Mouse (Mus musculus) embryonic stem cell, embryonic (primary cell): ENCODE measurements at regions not wholly inside any gene's neighbourhood (a gene's known extent, or its start where the extent isn't known, plus 50 kb on each side); places are given as distances from the start of the nearest gene placed in this dataset.

Experiments used
- CTCF ChIA-PET, 4 experiments: fragments of 300-600 bp in 2 of 4; fragments of 350-600 bp in 2 of 4; sonication (Branson Sonifier 250); formaldehyde crosslinking; loops; one replicate each; lab custom pipeline; 2022; ENCODE audit warnings: inconsistent platforms in 2 of 4; lab: Charles Lee
- POLR2A ChIA-PET, 4 experiments: fragments of 300-600 bp in 2 of 4; fragments of 350-600 bp in 2 of 4; sonication (Branson Sonifier 250); formaldehyde crosslinking; loops; one replicate each; lab custom pipeline; 2022; ENCODE audit warnings: antibody characterized with exemption in 4 of 4, inconsistent platforms in 1 of 4; lab: Charles Lee

- CTCF ChIA-PET: no interaction called here
These were observed 311.2 kb downstream of the Adgrl2 start for GRCm38 (mm10) chr3:148679121-148679520.

DNA sequence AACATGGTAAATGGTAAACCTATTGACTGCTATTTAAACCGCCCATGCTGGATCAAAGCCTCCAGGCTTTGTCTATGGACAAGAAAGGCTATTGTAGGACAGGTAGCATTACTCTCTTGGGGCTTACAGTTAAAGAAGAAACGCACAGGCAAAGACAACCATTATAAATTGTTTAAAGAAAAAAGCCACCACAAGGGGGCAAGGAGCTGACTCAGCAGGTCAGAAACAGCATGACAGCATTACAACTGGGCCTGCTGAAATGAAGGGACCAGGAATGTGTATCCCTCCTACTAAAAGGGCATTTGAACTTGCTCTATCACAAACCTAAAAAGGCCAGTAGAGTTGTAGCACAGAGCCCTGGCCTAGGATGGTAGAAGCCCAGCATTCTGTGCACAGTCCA, 314.3 kb downstream of the Adgrl2 start:
- ChIA-PET CTCF (no interaction called here), POLR2A (no interaction called here)

More at GRCm38 (mm10) chr3:148679121-148679520, 311.2 kb downstream of the Adgrl2 start:
- POLR2A ChIA-PET: interaction anchor here in 1 of 4 experiments (1.2 kb wide), 1 partner anchor 11 kb away, joined by 4 read pairs; no protein-coding TSS in a partner anchor

GRCm38 (mm10) chr3:148662888-148663477, 327.4 kb downstream of the Adgrl2 start:
- POLR2A ChIA-PET: no interaction called here
- CTCF ChIA-PET: no interaction called here

- CTCF ChIA-PET: no interaction called here
These were observed 331.3 kb downstream of the Adgrl2 start for GRCm38 (mm10) chr3:148659024-148659423.

DNA sequence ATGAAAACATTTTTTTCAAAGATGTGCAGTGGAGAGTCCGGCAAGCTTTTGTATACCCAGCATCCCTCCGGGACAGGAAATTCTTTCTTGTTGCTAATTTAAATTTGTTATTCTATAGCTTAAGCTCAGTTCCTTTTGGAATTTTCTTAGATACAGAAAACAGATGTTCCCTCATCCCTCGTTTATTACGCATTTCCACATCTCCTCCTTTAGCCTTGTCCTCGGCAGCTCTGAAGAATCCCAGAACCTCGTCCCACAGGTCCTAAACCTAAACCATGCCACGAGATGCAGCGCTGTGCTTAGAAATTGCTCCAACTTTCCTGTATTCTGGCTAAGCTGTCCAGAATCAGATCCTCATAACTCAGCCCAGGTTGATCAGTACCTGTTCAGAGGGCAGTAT, 332.0 kb downstream of the Adgrl2 start:
- ChIA-PET CTCF (no interaction called here), POLR2A (no interaction called here)

More at GRCm38 (mm10) chr3:148659024-148659423, 331.3 kb downstream of the Adgrl2 start:
- POLR2A ChIA-PET: no interaction called here

DNA sequence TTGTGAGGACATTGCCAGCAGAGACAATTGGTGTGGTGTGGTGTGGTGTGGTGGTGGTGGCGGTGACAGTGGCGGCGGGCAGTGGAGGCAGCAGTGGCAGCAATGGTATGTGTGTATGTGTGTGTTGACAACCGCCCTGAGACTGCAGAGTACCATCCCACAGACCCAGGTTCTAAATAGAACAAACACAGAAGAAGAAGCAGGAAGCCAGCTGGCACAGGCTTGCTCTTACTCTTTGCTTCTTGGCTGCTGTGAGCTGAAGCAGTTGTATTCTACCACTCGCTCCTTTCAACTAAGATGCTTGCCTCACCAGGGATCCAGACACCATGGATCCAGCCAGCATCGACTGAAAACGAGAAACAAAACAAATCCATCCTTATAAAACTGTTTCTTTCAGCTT, 334.2 kb downstream of the Adgrl2 start:
- CTCF ChIA-PET: no interaction called here
- POLR2A ChIA-PET: no interaction called here

DNA sequence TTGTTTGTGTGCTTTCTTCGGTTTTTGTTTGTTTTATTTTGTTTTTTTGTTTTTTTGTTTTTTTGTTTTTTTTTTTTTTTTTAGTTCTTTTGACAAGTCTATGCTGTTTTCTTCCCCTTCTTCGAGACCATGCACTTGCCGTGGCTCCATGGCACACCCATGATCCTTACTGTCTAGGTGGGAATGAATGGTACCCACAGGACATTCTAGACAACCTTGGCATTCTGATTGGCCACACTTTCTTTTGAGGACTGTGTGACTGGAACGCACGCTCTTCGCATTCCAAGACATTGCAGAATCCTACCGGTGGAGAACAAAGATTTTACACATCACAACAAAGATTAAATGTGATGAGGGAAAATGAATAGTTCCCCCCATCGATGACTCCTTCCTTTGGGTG, 340.1 kb downstream of the Adgrl2 start:
- CTCF ChIA-PET: no interaction called here
- POLR2A ChIA-PET: no interaction called here

DNA sequence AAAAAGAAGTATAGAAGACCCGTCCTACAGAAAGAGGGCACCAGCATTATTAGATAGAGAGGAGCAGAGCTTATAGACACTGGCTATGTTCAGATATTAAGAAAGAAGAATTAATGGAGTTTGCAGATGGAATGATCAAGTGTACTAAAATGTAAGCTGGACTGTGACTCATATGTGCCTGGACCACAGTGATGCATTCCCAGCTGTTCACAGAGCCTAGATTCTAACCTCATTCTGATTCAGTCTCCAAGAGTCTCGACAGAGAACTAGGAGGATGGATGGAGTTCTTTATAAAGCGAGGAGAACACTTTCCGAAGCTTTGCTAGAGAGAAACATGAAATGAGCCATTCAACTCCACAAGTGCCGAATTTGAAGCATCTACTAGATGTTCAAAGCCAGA, 345.4 kb downstream of the Adgrl2 start:
- ChIA-PET CTCF (no interaction called here), POLR2A (no interaction called here)

DNA sequence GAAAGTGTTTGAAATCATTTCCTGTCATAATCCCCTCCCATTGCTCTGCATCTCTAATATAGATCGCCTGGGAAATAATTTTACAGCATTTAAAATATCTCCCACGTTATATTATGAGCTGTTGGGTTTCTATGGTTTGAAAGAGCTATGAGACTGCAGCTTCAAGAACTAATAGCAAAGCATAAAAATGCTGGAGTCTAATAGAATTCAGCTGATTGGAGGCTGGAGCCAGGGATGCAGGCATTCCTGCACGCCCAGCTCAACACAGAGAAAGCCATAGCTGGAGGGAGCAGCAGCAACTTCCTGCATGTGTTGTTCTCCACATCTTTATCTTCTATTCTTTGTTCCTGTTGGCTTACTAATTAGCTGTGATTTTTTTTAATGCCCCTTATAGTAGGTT, 348.8 kb downstream of the Adgrl2 start:
- ChIA-PET CTCF (interaction anchor here in 1 of 4 experiments (0.7 kb wide), 1 partner anchor 153 kb away, joined by 3 read pairs; no protein-coding TSS in a partner anchor), POLR2A (interaction anchor here in 1 of 4 experiments (0.8 kb wide), 1 partner anchor 692 kb away, joined by 3 read pairs; no protein-coding TSS in a partner anchor)

DNA sequence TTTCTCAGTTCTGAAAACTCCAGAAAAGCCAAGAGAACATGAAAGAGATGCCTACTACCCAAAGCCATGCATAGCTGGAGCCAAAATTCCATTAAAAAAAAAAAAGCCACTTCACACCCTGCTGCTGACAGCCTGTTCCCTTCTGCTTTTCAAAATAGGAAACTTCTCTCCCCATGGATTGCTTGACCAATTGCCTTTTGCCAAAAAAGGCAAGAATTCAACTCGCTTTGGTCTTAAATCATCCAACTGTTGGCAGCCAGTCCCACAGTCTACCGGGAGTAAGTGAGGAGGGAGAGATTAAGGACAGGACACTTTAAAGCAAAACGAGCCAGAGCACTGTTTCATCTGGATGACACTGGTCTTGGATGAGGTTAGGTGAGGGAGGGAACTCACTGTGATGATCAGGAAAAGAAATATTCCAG, 349.7 kb downstream of the Adgrl2 start:
- ChIA-PET CTCF (no interaction called here), POLR2A (interaction anchor here in 1 of 4 experiments (0.8 kb wide), 1 partner anchor 691 kb away, joined by 3 read pairs; no protein-coding TSS in a partner anchor)

- POLR2A ChIA-PET: no interaction called here
- CTCF ChIA-PET: no interaction called here
These were observed 355.3 kb downstream of the Adgrl2 start for GRCm38 (mm10) chr3:148635101-148635500.

- POLR2A ChIA-PET: no interaction called here
- CTCF ChIA-PET: no interaction called here
These were observed 356.0 kb downstream of the Adgrl2 start for GRCm38 (mm10) chr3:148634352-148634751.

DNA sequence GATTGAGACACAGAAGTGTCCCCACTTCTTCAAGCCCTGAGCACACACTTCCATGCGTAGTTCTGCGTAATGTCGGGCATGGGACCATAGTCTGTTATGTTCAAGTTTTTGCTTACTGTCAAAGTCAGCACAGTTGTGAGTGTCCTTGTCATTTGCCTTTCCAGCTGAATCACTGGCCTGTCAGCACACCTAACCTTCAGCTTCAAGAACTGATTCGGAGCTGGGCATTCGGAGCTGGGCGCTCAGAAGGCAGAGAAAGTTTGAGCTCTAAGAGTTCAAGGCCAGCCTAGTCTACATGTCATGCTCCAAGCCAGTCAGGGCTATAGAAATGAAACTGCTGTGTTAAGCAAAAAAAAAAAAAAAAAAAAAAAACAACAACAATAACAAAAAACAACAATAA, 357.1 kb downstream of the Adgrl2 start:
- ChIA-PET POLR2A (interaction anchor here in 2 of 4 experiments (0.6 to 0.7 kb wide), 2 partner anchors 61 to 309 kb away, joined by 3 to 4 read pairs; no protein-coding TSS in a partner anchor), CTCF (no interaction called here)

- CTCF ChIA-PET: no interaction called here
- POLR2A ChIA-PET: no interaction called here
These were observed 357.9 kb downstream of the Adgrl2 start for GRCm38 (mm10) chr3:148632449-148632848.

- ChIA-PET POLR2A (interaction anchor here in 2 of 4 experiments (0.6 to 0.7 kb wide), 2 partner anchors 179 to 474 kb away, joined by 3 to 8 read pairs; no protein-coding TSS in a partner anchor), CTCF (interaction anchor here in 1 of 4 experiments (0.6 kb wide), 1 partner anchor 407 kb away, joined by 5 read pairs; no protein-coding TSS in a partner anchor)
These were observed 358.8 kb downstream of the Adgrl2 start for GRCm38 (mm10) chr3:148631415-148632192.

DNA sequence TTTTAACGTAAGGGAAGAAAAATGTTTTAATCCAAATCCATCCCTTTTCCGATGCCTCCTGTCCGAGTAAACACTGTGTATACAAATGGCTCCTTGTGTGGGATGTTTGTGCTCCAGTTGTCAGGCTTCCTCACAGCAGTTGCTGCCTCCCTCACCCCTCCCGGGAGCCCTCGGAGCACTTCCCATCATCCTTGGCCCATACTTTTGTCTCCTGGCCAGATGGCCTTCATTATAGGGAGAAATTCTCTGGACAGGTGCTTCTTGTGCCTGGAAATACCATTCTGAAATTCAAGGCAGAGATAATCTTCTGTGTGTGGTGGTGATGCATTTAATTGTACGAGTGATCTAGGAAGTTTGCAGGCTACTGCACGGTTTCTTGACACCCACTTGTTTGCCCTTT, 359.5 kb downstream of the Adgrl2 start:
- CTCF ChIA-PET: no interaction called here
- POLR2A ChIA-PET: interaction anchor here in 1 of 4 experiments (0.6 kb wide), 1 partner anchor 473 kb away, joined by 3 read pairs; no protein-coding TSS in a partner anchor

- ChIA-PET CTCF (no interaction called here), POLR2A (no interaction called here)
These were observed 375.2 kb downstream of the Adgrl2 start for GRCm38 (mm10) chr3:148614971-148615671.

- CTCF ChIA-PET: no interaction called here
- POLR2A ChIA-PET: no interaction called here
These were observed 376.9 kb downstream of the Adgrl2 start for GRCm38 (mm10) chr3:148613443-148613842.

DNA sequence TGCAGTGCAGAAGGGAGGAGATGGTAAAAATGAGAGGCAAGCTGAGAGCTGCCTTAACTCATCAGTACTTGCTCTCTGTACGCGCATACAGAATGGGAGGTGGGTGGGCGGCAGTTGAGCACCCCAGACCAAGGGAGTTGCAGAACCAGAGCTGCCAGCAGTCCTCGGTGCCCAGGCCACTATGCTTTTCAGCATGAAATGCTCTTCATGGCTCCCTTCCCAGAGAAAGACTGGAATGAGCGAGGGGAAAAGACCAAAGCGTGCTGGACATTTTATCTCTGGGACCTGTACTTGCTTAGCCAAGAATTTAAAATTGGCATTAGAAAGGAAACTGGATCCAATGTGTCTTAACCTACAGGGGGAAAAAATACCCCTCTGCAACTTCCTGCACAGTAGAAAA, 387.1 kb downstream of the Adgrl2 start:
- CTCF ChIA-PET: no interaction called here
- POLR2A ChIA-PET: no interaction called here
